Mouse (Mus musculus): ENCODE results near the gene Rnf144b.

The Rnf144b gene

GRCm38 (mm10) chr13:47122537-47123430 lies at the start of gene Rnf144b:
Rnf144b (plus strand) TSS chr13:47122656.
- DNase-seq (ENCODE audit: extremely low spot score, low read depth, low spot score), result no peak

GRCm38 (mm10) chr13:47076156-47076555 lies 46.3 kb upstream of the Rnf144b start:
- no peak for DNase-seq (ENCODE audit: extremely low spot score, low read depth, low spot score)

GRCm38 (mm10) chr13:47077367-47077766 lies 45.1 kb upstream of the Rnf144b start:
- DNase-seq (ENCODE audit: extremely low spot score, low read depth, low spot score), result no peak

GRCm38 (mm10) chr13:47078799-47079198 lies 43.7 kb upstream of the Rnf144b start:
- DNase-seq (ENCODE audit: extremely low spot score, low read depth, low spot score), result no peak

- DNase-seq (ENCODE audit: extremely low spot score, low read depth, low spot score), result no peak
Observed at GRCm38 (mm10) chr13:47080905-47081505, 41.5 kb upstream of the Rnf144b start.

GRCm38 (mm10) chr13:47088433-47088832 lies 34.0 kb upstream of the Rnf144b start:
- no peak for DNase-seq (ENCODE audit: extremely low spot score, low read depth, low spot score)

- DNase-seq (ENCODE audit: extremely low spot score, low read depth, low spot score), result no peak
Observed at GRCm38 (mm10) chr13:47089271-47089670, 33.2 kb upstream of the Rnf144b start.

GRCm38 (mm10) chr13:47093791-47094190 lies 28.7 kb upstream of the Rnf144b start:
- DNase-seq (ENCODE audit: extremely low spot score, low read depth, low spot score), result no peak

GRCm38 (mm10) chr13:47096591-47096990 lies 25.9 kb upstream of the Rnf144b start:
- no peak for DNase-seq (ENCODE audit: extremely low spot score, low read depth, low spot score)

DNA sequence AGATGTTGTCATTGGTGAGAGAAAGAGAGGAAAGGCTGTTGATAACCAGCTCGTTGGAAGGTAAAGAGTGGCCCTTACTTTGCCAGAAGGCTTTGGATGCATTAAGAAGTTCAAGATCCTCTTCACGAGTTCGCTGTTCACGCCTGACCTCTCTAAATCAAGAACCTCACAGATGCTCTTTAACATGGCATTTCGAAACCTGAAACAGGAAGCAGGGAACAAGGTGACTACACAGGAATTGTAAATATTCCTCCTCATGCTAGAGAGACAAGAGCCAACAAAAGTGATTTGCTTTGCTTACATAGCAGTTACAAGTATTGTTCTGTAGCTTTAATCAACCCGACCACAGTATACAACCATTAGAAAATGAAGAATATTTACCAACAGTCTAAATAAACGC lies 23.2 kb upstream of the Rnf144b start:
- DNase-seq (ENCODE audit: extremely low spot score, low read depth, low spot score), result no peak

DNA sequence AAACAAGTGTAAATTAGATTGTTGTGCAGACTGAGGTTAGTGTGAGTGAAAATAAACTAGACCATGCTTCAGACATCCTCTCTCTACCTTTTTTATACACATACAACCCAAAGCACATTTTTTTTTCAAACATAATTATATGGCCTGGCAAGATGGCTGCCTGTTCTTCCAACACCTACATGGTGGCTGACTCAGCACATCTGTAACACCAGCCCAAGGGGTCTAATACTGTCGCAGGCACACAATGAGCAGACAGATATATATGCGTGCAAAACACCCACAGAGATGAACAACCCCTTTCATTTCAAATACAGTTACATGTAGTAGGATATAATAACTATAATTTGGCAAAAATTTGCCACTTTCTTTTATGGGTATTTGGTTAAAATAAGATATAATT lies 21.9 kb upstream of the Rnf144b start:
- no peak for DNase-seq (ENCODE audit: extremely low spot score, low read depth, low spot score)

GRCm38 (mm10) chr13:47104146-47104545 lies 18.3 kb upstream of the Rnf144b start:
- no peak for DNase-seq (ENCODE audit: extremely low spot score, low read depth, low spot score)

DNA sequence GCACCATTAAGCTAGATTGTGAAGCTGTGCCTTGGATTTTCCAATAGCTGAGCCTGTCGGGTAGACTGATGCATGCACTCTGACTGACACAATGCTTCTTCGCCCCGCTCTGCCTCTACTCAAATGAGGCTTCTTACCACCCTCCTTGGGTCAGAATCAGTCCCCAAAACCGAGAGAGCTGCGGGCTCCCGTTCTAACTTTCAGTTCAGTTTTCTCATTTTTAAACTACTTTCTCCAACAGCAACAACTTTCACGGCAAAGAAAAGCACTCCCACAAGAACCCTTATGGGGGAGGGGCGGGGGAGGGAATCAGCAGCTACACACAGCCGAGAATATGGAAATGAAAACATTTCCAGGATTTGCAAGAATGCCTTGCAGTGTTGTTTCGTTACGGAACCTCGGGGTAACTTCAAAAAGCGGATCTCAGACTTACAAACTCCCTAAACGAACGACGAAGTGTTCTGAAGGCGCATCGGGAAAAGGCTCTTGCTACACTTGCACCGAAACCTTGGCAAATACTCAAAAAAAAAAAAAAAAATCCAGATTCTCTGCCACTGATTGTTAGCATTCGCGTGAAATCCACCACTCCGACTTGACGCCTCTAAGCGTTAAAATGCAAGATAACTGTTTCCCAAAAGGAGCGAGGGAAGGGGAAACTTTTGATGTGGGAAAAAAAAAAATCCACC lies 17.5 kb upstream of the Rnf144b start:
- no peak for DNase-seq (ENCODE audit: extremely low spot score, low read depth, low spot score)

GRCm38 (mm10) chr13:47105711-47106579 lies 16.5 kb upstream of the Rnf144b start, which contains the start of gene Dek:
Dek (minus strand) TSS chr13:47106201.
- no peak for DNase-seq (ENCODE audit: extremely low spot score, low read depth, low spot score)

GRCm38 (mm10) chr13:47106580-47106888 lies 15.9 kb upstream of the Rnf144b start:
- DNase-seq (ENCODE audit: extremely low spot score, low read depth, low spot score), result no peak

GRCm38 (mm10) chr13:47109239-47109638 lies 13.2 kb upstream of the Rnf144b start:
- DNase-seq (ENCODE audit: extremely low spot score, low read depth, low spot score), result no peak

- DNase-seq (ENCODE audit: extremely low spot score, low read depth, low spot score), result no peak
Observed at GRCm38 (mm10) chr13:47111185-47111584, 11.3 kb upstream of the Rnf144b start.

DNA sequence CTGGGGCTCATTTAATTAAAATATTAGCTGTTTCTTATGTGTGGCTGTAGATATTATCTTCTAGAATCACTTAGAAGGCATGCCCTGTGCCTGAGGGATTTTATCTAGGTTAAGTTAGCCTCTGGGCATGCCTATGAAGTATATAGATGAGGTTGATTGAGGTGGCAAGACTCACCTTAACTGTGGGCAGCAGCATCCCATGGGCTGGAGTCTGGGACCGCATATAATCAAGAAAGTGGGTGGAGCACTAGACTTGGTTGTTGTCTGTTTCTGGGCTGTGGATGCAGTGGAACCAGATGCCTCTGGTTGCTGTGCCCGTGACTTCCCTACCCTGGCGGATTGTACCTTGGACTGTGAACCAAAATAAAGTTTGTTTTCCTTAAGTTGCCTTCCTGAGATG lies 10.4 kb upstream of the Rnf144b start:
- no peak for DNase-seq (ENCODE audit: extremely low spot score, low read depth, low spot score)

- no peak for DNase-seq (ENCODE audit: extremely low spot score, low read depth, low spot score)
Observed at GRCm38 (mm10) chr13:47112924-47113323, 9.5 kb upstream of the Rnf144b start.

DNA sequence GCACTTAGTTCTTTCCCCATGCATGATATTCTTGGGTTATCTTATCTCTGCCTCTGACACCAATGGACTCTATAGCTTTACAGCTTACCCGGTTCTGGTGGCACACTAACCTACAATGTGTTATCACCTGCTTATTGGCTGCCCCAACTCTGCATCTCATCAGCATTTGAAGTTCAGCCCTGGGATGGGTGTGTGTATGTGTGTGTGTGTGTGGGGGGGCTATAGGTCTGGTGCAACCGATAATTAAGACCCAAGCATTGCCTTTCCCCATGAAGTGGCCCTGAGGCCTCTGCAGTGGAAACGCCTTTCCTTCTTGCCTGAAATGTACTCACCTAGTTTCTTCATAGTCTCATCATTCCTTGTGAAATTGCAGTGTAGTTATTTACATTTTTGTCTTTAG lies 6.5 kb upstream of the Rnf144b start:
- DNase-seq (ENCODE audit: extremely low spot score, low read depth, low spot score), result no peak

DNA sequence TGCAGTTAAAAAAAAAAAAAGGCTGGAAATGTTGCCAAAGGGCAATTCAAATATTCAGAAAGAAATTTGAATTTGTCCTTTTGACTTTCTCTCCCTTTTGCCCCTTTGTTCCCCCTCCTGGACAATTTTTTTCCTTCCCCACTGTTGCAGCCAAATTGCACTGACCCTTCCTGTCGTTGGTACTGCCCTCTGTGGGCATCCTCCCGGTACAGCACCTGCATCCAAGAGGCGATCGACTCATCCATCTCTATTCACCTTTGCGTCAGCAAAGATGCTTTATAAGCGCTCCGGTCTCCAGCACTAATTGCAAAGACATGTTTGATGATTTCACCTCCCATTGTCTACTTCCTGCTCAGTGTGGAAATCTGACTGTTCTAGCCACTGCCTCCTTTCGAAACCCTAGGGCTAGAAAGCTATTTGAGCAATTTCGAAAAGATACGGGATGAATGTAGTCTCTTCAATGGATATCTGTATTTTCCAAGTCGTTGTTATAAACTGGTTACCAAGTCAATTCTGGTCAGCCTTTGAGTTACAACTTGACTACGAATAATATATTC lies 1.0 kb upstream of the Rnf144b start:
- DNase-seq (ENCODE audit: extremely low spot score, low read depth, low spot score), result no peak

Data from hindlimb bud, embryonic 11.5 days (tissue).